Mouse (Mus musculus) forebrain, embryonic 11.5 days (tissue): ENCODE measurements around the gene Itpka. TPM values are rescaled to one million over a fixed set of nuclear protein-coding genes. Genes with fewer than 3 reads are reported as not detected.

Source experiments
- ATAC-seq: fragments of 200-750 bp; cut with Nextera tagmentation; replicated peaks from 2 replicates; pipeline ENCODE4 v1.8.0; 2017; ENCODE audit warnings: moderate TSS enrichment; ENCODE audit not compliant: low FRiP score
- DNase-seq: peaks from one replicate; pipeline ENCODE4 v3.0.0-alpha.2; 2017; ENCODE audit warnings: low spot score
- H3K27ac ChIP-seq: fragments of 300-500 bp; sonication (generic); 2 replicates; pipeline ENCODE4 v1.5.1; 2014; ENCODE audit warnings: low read depth, low read length
- H3K27me3 ChIP-seq: fragments of 300-500 bp; sonication (generic); 2 replicates; pipeline ENCODE4 v1.6.1; 2014; ENCODE audit warnings: mild to moderate bottlenecking, low read length, mixed read lengths; ENCODE audit not compliant: control insufficient read depth, insufficient read depth
- H3K36me3 ChIP-seq: fragments of 300-500 bp; sonication (generic); 2 replicates; pipeline ENCODE4 v1.6.1; 2014; ENCODE audit warnings: mild to moderate bottlenecking, low read length, moderate library complexity, mixed read lengths; ENCODE audit not compliant: control insufficient read depth, insufficient read depth
- H3K4me1 ChIP-seq: fragments of 300-500 bp; sonication (generic); replicated peaks from 2 replicates; pipeline ENCODE4 v1.6.1; 2014; ENCODE audit warnings: low read length, mixed read lengths; ENCODE audit not compliant: control insufficient read depth, insufficient read depth
- H3K4me2 ChIP-seq: fragments of 300-500 bp; sonication (generic); 2 replicates; pipeline ENCODE4 v1.6.1; 2014; ENCODE audit warnings: low read depth, mild to moderate bottlenecking, low read length, moderate library complexity, mixed read lengths; ENCODE audit not compliant: severe bottlenecking
- H3K4me3 ChIP-seq: fragments of 300-500 bp; sonication (generic); 2 replicates; pipeline ENCODE4 v1.5.1; 2014; ENCODE audit warnings: low read depth, low read length
- H3K9ac ChIP-seq: fragments of 300-500 bp; sonication (generic); 2 replicates; pipeline ENCODE4 v1.6.1; 2014; ENCODE audit warnings: low read length
- H3K9me3 ChIP-seq: fragments of 300-500 bp; sonication (generic); 2 replicates; pipeline ENCODE4 v1.6.1; 2016; ENCODE audit warnings: low read length, mixed read lengths; ENCODE audit not compliant: control insufficient read depth
- WGBS: fragments of 180-500 bp; shearing (Covaris S2); extraction: QIAGEN DNeasy Blood & Tissue Kit; methylation state at CpG from one replicate; pipeline ENCODE4 v1.1.7; 2014; 5-methylcytosine and 5-hydroxymethylcytosine counted together
- polyA plus RNA-seq: library from polyadenylated mRNA; unstranded; fragments of >200 nt; fragmentation: Nextera tagmentation; extraction: Ambion mirVana; gene quantifications from 2 replicates; pipeline ENCODE4 v1.2.1, GENCODE M21; 2014

The Itpka gene
- polyA plus RNA-seq, 1 experiment from 2014 or later, result 1.5 TPM

- H3K4me2 ChIP-seq, result no peak overlapping the region
- no peaks in the 10 kb centered on the region for H3K27me3 ChIP-seq
- no peak overlapping the region for H3K4me3 ChIP-seq
- no peak overlapping the region for H3K27ac ChIP-seq
- 95% methylated on average over 8 of the region's 8 CpGs for WGBS
- no peak overlapping the region for H3K9ac ChIP-seq
- ATAC-seq (no peak), DNase-seq (no peak)
- H3K36me3 ChIP-seq, result peaks cover 9% of the 10 kb centered on the region
- H3K4me1 ChIP-seq, result no peaks in the 10 kb centered on the region
- no peaks in the 10 kb centered on the region for H3K9me3 ChIP-seq
Observed at GRCm38 (mm10) chr2:119721070-119721469, 21.1 kb upstream of the Itpka start.

- H3K27me3 ChIP-seq, result no peaks in the 10 kb centered on the region
- ATAC-seq, result no peak
- H3K4me3 ChIP-seq, result no peak overlapping the region
- WGBS, result 87% methylated on average over 3 of the region's 3 CpGs
- no peaks in the 10 kb centered on the region for H3K9me3 ChIP-seq
- H3K4me1 ChIP-seq, result no peaks in the 10 kb centered on the region
- H3K4me2 ChIP-seq, result no peak overlapping the region
- no peak overlapping the region for H3K9ac ChIP-seq
- H3K27ac ChIP-seq, result no peak overlapping the region
- DNase-seq, result no peak
- H3K36me3 ChIP-seq, result peaks cover 16% of the 10 kb centered on the region
Observed at GRCm38 (mm10) chr2:119727762-119728416, 14.2 kb upstream of the Itpka start.

- Histone ChIP-seq H3K27me3 (no peaks in the 10 kb centered on the region), H3K4me3 (no peak overlapping the region), H3K4me1 (no peaks in the 10 kb centered on the region), H3K4me2 (no peak overlapping the region), H3K27ac (no peak overlapping the region), H3K9ac (no peak overlapping the region), H3K9me3 (no peaks in the 10 kb centered on the region), H3K36me3 (peaks cover 13% of the 10 kb centered on the region; the same call in 1 of the 2 replicates)
- WGBS, result 89% methylated on average over 4 of the region's 4 CpGs
- ATAC-seq (no peak), DNase-seq (no peak)
Observed at GRCm38 (mm10) chr2:119730735-119731134, 11.4 kb upstream of the Itpka start.

- Histone ChIP-seq H3K4me3 (no peak overlapping the region), H3K36me3 (peaks cover 4% of the 10 kb centered on the region; the same call in 1 of the 2 replicates), H3K9me3 (no peaks in the 10 kb centered on the region), H3K4me1 (0 out of 2 replicates have a peak, but pooled peaks cover 4% of the 10 kb centered on the region), H3K27me3 (no peaks in the 10 kb centered on the region), H3K9ac (no peak overlapping the region), H3K4me2 (no peak overlapping the region), H3K27ac (no peak overlapping the region)
- DNase-seq (no peak), ATAC-seq (no peak)
- 29% methylated on average over 12 of the region's 12 CpGs for WGBS
Observed at GRCm38 (mm10) chr2:119737124-119737523, 5.0 kb upstream of the Itpka start.

- no peak overlapping the region for H3K4me3 ChIP-seq
- H3K27me3 ChIP-seq, result peaks cover 27% of the 10 kb centered on the region
- no peaks in the 10 kb centered on the region for H3K36me3 ChIP-seq
- H3K9ac ChIP-seq, result no peak overlapping the region
- H3K4me1 ChIP-seq, result peaks cover 22% of the 10 kb centered on the region
- DNase-seq (no peak), ATAC-seq (no peak)
- no peak overlapping the region for H3K4me2 ChIP-seq
- WGBS, result 25% methylated on average over 2 of the region's 2 CpGs
- no peak overlapping the region for H3K27ac ChIP-seq
- no peaks in the 10 kb centered on the region for H3K9me3 ChIP-seq
Observed at GRCm38 (mm10) chr2:119740567-119740966, 1.6 kb upstream of the Itpka start.

GRCm38 (mm10) chr2:119742461-119743175, 481 bp downstream of the Itpka start:
- under 1% methylated on average over 69 of the region's 70 CpGs for WGBS
- peak; percentile 77 for DNase-seq
- H3K4me3 ChIP-seq, result peak overlapping the region; percentile 59
- peak overlapping the region; percentile 60 for H3K9ac ChIP-seq
- peak overlapping the region; percentile 98 for H3K4me2 ChIP-seq
- H3K27ac ChIP-seq, result no peak overlapping the region
- no peaks in the 10 kb centered on the region for H3K9me3 ChIP-seq
- peak; percentile 60 for ATAC-seq
- H3K27me3 ChIP-seq, result peaks cover 27% of the 10 kb centered on the region
- H3K36me3 ChIP-seq, result no peaks in the 10 kb centered on the region
- H3K4me1 ChIP-seq, result peaks cover 22% of the 10 kb centered on the region

GRCm38 (mm10) chr2:119743176-119743807, 1.2 kb downstream of the Itpka start:
- no peak for ATAC-seq
- no peak for DNase-seq

GRCm38 (mm10) chr2:119743808-119744162, 1.6 kb downstream of the Itpka start:
- peaks cover 22% of the 10 kb centered on the region for H3K4me1 ChIP-seq
- no peak overlapping the region for H3K27ac ChIP-seq
- peak overlapping the region; percentile 42; the same call in 1 of the 2 replicates for H3K4me2 ChIP-seq
- H3K9ac ChIP-seq, result no peak overlapping the region
- peaks cover 27% of the 10 kb centered on the region for H3K27me3 ChIP-seq
- ATAC-seq (no peak), DNase-seq (no peak)
- H3K36me3 ChIP-seq, result no peaks in the 10 kb centered on the region
- H3K4me3 ChIP-seq, result 0 out of 2 replicates have a peak overlapping the region, but pooled peaks have one; percentile 9
- WGBS, result 5% methylated on average over 22 of the region's 22 CpGs
- H3K9me3 ChIP-seq, result no peaks in the 10 kb centered on the region

More at GRCm38 (mm10) chr2:119743176-119743807, 1.2 kb downstream of the Itpka start:
- no peaks in the 10 kb centered on the region for H3K36me3 ChIP-seq
- peak overlapping the region; percentile 59 for H3K4me3 ChIP-seq
- no peak overlapping the region for H3K27ac ChIP-seq
- no peaks in the 10 kb centered on the region for H3K9me3 ChIP-seq
- peaks cover 27% of the 10 kb centered on the region for H3K27me3 ChIP-seq
- peak overlapping the region; percentile 98 for H3K4me2 ChIP-seq
- no peak overlapping the region; the same call in 1 of the 2 replicates for H3K9ac ChIP-seq
- 9% methylated on average over 30 of the region's 31 CpGs for WGBS
- peaks cover 22% of the 10 kb centered on the region for H3K4me1 ChIP-seq
